In genomic region chr11:97021121-97021765, GRCm38 (mm10) we compare ENCODE assay signal across 9 mouse cellular contexts. TPM values are rescaled to one million over a fixed set of nuclear protein-coding genes. Genes with fewer than 3 reads are reported as not detected.
A peak's percentile ranks its signal among the peaks of the same experiment; 100 is the strongest.
DNase-seq lines count a peak whose midpoint lies in the region; ATAC-seq and TF ChIP-seq lines count a peak whose summit lies in the region.
"Had no signal": no experiment of that assay in that cellular context is flagged by ENCODE, and none has a peak within 500 bp of the region (broad histone marks: within the 10 kb centered on the region; RNA-seq: fewer than 3 reads in every experiment).

No protein-coding gene starts in this region.

- no peak for TF ChIP-seq CTCF in liver, adult 2 months (IDR thresholded peaks at IDR 0.05; ENCODE audit: low read depth, low read length)

- no peak for TF ChIP-seq POLR2A in liver, adult 2 months (IDR thresholded peaks at IDR 0.05; ENCODE audit: extremely low read depth, insufficient read depth, low read length)

- H3K27ac ChIP-seq in liver, adult 2 months (replicated peaks; ENCODE audit: insufficient read depth, low read depth, low read length) = no peak overlapping the region
- no peak overlapping the region for H3K27ac ChIP-seq in embryonic facial prominence, embryonic 11.5 days (replicated peaks; ENCODE audit: low read depth, low read length)
- no peak overlapping the region for H3K27ac ChIP-seq in intestine, embryonic 16.5 days (ENCODE audit: low read length)
- no peak overlapping the region for H3K27ac ChIP-seq in neural tube, embryonic 14.5 days (ENCODE audit: low read depth, low read length)

- no peaks in the 10 kb centered on the region for H3K79me2 ChIP-seq in liver, adult 2 months (ENCODE audit: control insufficient read depth, insufficient read depth, low read length)

- peak overlapping the region; percentile 59; the same call in 1 of the 2 replicates for H3K4me3 ChIP-seq in liver, adult 2 months (ENCODE audit: insufficient read depth, low read depth, low read length)
- H3K4me3 ChIP-seq in embryonic facial prominence, embryonic 11.5 days (ENCODE audit: low read depth, low read length) = peak overlapping the region; percentile 32
- peak overlapping the region; percentile 66 for H3K4me3 ChIP-seq in intestine, embryonic 16.5 days (ENCODE audit: low read length)
- H3K4me3 ChIP-seq in neural tube, embryonic 14.5 days (ENCODE audit: low read depth, low read length) = peak overlapping the region; percentile 41

- no peak overlapping the region for H3K9ac ChIP-seq in liver, adult 2 months (ENCODE audit: low read depth, low read length)
- peak overlapping the region; percentile 23 for H3K9ac ChIP-seq in embryonic facial prominence, embryonic 11.5 days (replicated peaks; ENCODE audit: low read length)
- peak overlapping the region; percentile 78 for H3K9ac ChIP-seq in intestine, embryonic 16.5 days (ENCODE audit: low read depth, low read length)
- no peak overlapping the region for H3K9ac ChIP-seq in neural tube, embryonic 14.5 days (replicated peaks; ENCODE audit: low read depth, low read length)

- H3K4me2 ChIP-seq in embryonic facial prominence, embryonic 11.5 days (ENCODE audit: low read depth, low read length) = peak overlapping the region; percentile 75; the same call in 1 of the 2 replicates
- H3K4me2 ChIP-seq in intestine, embryonic 16.5 days (ENCODE audit: low read depth, low read length) = peak overlapping the region; percentile 98
- peak overlapping the region; percentile 63; the same call in 1 of the 2 replicates for H3K4me2 ChIP-seq in neural tube, embryonic 14.5 days (ENCODE audit: low read depth, low read length)

- WGBS in liver, adult 2 months = 5% methylated on average over 27 of the region's 27 CpGs
- WGBS in embryonic facial prominence, embryonic 11.5 days = 0% methylated on average over 27 of the region's 27 CpGs
- WGBS in intestine, embryonic 16.5 days = 1% methylated on average over 27 of the region's 27 CpGs
- 1% methylated on average over 26 of the region's 27 CpGs for WGBS in neural tube, embryonic 14.5 days

- H3K36me3 ChIP-seq in liver, adult 2 months (ENCODE audit: control insufficient read depth, insufficient read depth, low read length) = no peaks in the 10 kb centered on the region
- H3K36me3 ChIP-seq in embryonic facial prominence, embryonic 11.5 days (replicated peaks; ENCODE audit: control insufficient read depth, insufficient read depth, low read depth, low read length) = no peaks in the 10 kb centered on the region
- H3K36me3 ChIP-seq in intestine, embryonic 16.5 days (ENCODE audit: control insufficient read depth, insufficient read depth, low read length) = no peaks in the 10 kb centered on the region
- no peaks in the 10 kb centered on the region for H3K36me3 ChIP-seq in neural tube, embryonic 14.5 days (ENCODE audit: control insufficient read depth, insufficient read depth, low read length)

- ATAC-seq in embryonic facial prominence, embryonic 11.5 days (replicated peaks; ENCODE audit: insufficient number of reproducible peaks, low FRiP score, low TSS enrichment, low read depth) = 0 out of 2 replicates have a peak, but pooled peaks have one; percentile 15
- 0 out of 2 replicates have a peak, but pooled peaks have one; percentile 11 for ATAC-seq in intestine, embryonic 16.5 days
- no peak for ATAC-seq in neural tube, embryonic 14.5 days (ENCODE audit: low read depth)

- DNase-seq in liver, adult 2 months (ENCODE audit: extremely low read depth, low read depth, low spot score) = no peak
- DNase-seq in liver = no peak
- DNase-seq in embryonic facial prominence, embryonic 11.5 days (ENCODE audit: low spot score) = no peak
- DNase-seq in spleen, postnatal 36 days (ENCODE audit: low spot score in 2 of 2) = no peak
- no peak for DNase-seq in frontal cortex, postnatal 10 days (ENCODE audit: low spot score in 2 of 2)
- no peak for DNase-seq in cerebellum, postnatal 36 days

- no peaks in the 10 kb centered on the region for H3K9me3 ChIP-seq in embryonic facial prominence, embryonic 11.5 days (replicated peaks; ENCODE audit: control insufficient read depth, low read length)
- no peaks in the 10 kb centered on the region for H3K9me3 ChIP-seq in intestine, embryonic 16.5 days (ENCODE audit: control insufficient read depth, low read length)
- H3K9me3 ChIP-seq in neural tube, embryonic 14.5 days (ENCODE audit: control insufficient read depth, low read length) = no peaks in the 10 kb centered on the region

- H3K4me1 ChIP-seq in liver, adult 2 months (ENCODE audit: control insufficient read depth, insufficient read depth, low read length) = peaks cover 4% of the 10 kb centered on the region; the same call in 1 of the 2 replicates
- H3K4me1 ChIP-seq in embryonic facial prominence, embryonic 11.5 days (ENCODE audit: control insufficient read depth, insufficient read depth, low read length) = peaks cover 11% of the 10 kb centered on the region
- H3K4me1 ChIP-seq in intestine, embryonic 16.5 days (ENCODE audit: control insufficient read depth, insufficient read depth, low read length) = peaks cover 45% of the 10 kb centered on the region
- peaks cover 13% of the 10 kb centered on the region; the same call in 1 of the 2 replicates for H3K4me1 ChIP-seq in neural tube, embryonic 14.5 days (ENCODE audit: control insufficient read depth, insufficient read depth, low read length)

- H3K27me3 ChIP-seq in liver, adult 2 months (ENCODE audit: control insufficient read depth, insufficient read depth, low read length) = peaks cover 24% of the 10 kb centered on the region
- H3K27me3 ChIP-seq in embryonic facial prominence, embryonic 11.5 days (ENCODE audit: control insufficient read depth, insufficient read depth, low read length) = peaks cover 76% of the 10 kb centered on the region
- H3K27me3 ChIP-seq in intestine, embryonic 16.5 days (replicated peaks; ENCODE audit: control insufficient read depth, insufficient read depth, low read length) = peaks cover 64% of the 10 kb centered on the region
- H3K27me3 ChIP-seq in neural tube, embryonic 14.5 days (ENCODE audit: control insufficient read depth, insufficient read depth, low read length) = peaks cover 54% of the 10 kb centered on the region

RNA-seq across cellular contexts. Expression of gene Sp6, which starts 8.0 kb away (rescaled TPM):
- under 0.01 and 0.09 TPM in 2 replicates for total RNA-seq in liver, adult 2 months (2014; rRNA removed)
- polyA plus RNA-seq in liver, adult 2 months (2012; rRNA removed) = 0.04 and 0.05 TPM in 2 replicates
- 0.29 and 0.45 TPM in 2 replicates for polyA plus RNA-seq in embryonic facial prominence, embryonic 11.5 days (2014; fragmentation: Nextera tagmentation; extraction: Ambion mirVana)
- not detected in 2 replicates for polyA plus RNA-seq in intestine, embryonic 16.5 days (2015; fragmentation: Nextera tagmentation; extraction: Ambion mirVana)
- 0.09 TPM in 1 of 2 replicates, not detected in the other for polyA plus RNA-seq in neural tube, embryonic 14.5 days (2014; fragmentation: Nextera tagmentation; extraction: Ambion mirVana)
- total RNA-seq: megakaryocyte progenitor cell, adult 5-6 weeks had no signal

RNA-seq across cellular contexts. Expression of gene Scrn2, which starts 8.5 kb away (rescaled TPM):
- 39.5 and 41.9 TPM in 2 replicates for total RNA-seq in liver, adult 2 months (2014; rRNA removed)
- 56.6 and 58.3 TPM in 2 replicates for polyA plus RNA-seq in liver, adult 2 months (2012; rRNA removed)
- 20.4 and 26.0 TPM in 2 replicates for polyA plus RNA-seq in embryonic facial prominence, embryonic 11.5 days (2014; fragmentation: Nextera tagmentation; extraction: Ambion mirVana)
- polyA plus RNA-seq in intestine, embryonic 16.5 days (2015; fragmentation: Nextera tagmentation; extraction: Ambion mirVana) = 25.5 and 26.9 TPM in 2 replicates
- 8.6 and 10.9 TPM in 2 replicates for polyA plus RNA-seq in neural tube, embryonic 14.5 days (2014; fragmentation: Nextera tagmentation; extraction: Ambion mirVana)

RNA-seq across cellular contexts. Expression of gene Lrrc46, which starts 20.0 kb away (rescaled TPM):
- total RNA-seq in liver, adult 2 months (2014; rRNA removed) = 0.28 and 1.1 TPM in 2 replicates
- polyA plus RNA-seq in liver, adult 2 months (2012; rRNA removed) = 1.0 and 1.1 TPM in 2 replicates
- polyA plus RNA-seq in embryonic facial prominence, embryonic 11.5 days (2014; fragmentation: Nextera tagmentation; extraction: Ambion mirVana) = 1.1 and 1.3 TPM in 2 replicates
- 0.29 and 0.37 TPM in 2 replicates for polyA plus RNA-seq in intestine, embryonic 16.5 days (2015; fragmentation: Nextera tagmentation; extraction: Ambion mirVana)
- polyA plus RNA-seq in neural tube, embryonic 14.5 days (2014; fragmentation: Nextera tagmentation; extraction: Ambion mirVana) = 2.2 and 2.4 TPM in 2 replicates

RNA-seq across cellular contexts. Expression of gene Mrpl10, which starts 20.1 kb away (rescaled TPM):
- 19.5 and 29.2 TPM in 2 replicates for total RNA-seq in liver, adult 2 months (2014; rRNA removed)
- polyA plus RNA-seq in liver, adult 2 months (2012; rRNA removed) = 86.8 and 120 TPM in 2 replicates
- 85.7 and 91.2 TPM in 2 replicates for polyA plus RNA-seq in embryonic facial prominence, embryonic 11.5 days (2014; fragmentation: Nextera tagmentation; extraction: Ambion mirVana)
- 85.4 and 93.0 TPM in 2 replicates for polyA plus RNA-seq in intestine, embryonic 16.5 days (2015; fragmentation: Nextera tagmentation; extraction: Ambion mirVana)
- polyA plus RNA-seq in neural tube, embryonic 14.5 days (2014; fragmentation: Nextera tagmentation; extraction: Ambion mirVana) = 60.8 and 63.5 TPM in 2 replicates

RNA-seq across cellular contexts. Expression of gene Osbpl7, which starts 29.2 kb away (rescaled TPM):
- 1.1 and 1.7 TPM in 2 replicates for total RNA-seq in liver, adult 2 months (2014; rRNA removed)
- 1.7 and 2.2 TPM in 2 replicates for polyA plus RNA-seq in liver, adult 2 months (2012; rRNA removed)
- 4.3 and 5.8 TPM in 2 replicates for polyA plus RNA-seq in embryonic facial prominence, embryonic 11.5 days (2014; fragmentation: Nextera tagmentation; extraction: Ambion mirVana)
- polyA plus RNA-seq in intestine, embryonic 16.5 days (2015; fragmentation: Nextera tagmentation; extraction: Ambion mirVana) = 12.4 and 12.6 TPM in 2 replicates
- polyA plus RNA-seq in neural tube, embryonic 14.5 days (2014; fragmentation: Nextera tagmentation; extraction: Ambion mirVana) = 9.1 and 9.6 TPM in 2 replicates

Comparison
In these comparisons a context has a peak if more than half of its experiments do, and no peak if none do; other contexts are left out.
1. H3K9ac ChIP-seq: peak in embryonic facial prominence, embryonic 11.5 days (single experiment) and intestine, embryonic 16.5 days (single experiment); none in liver, adult 2 months (single experiment) and neural tube, embryonic 14.5 days (single experiment).
2. Peak in every context shown above with its lines, with median percentiles within 50 percentile points of each other: H3K4me3 ChIP-seq and H3K4me2 ChIP-seq.